Mouse (Mus musculus) stomach, embryonic 16.5 days (tissue): ENCODE measurements around the gene Nr4a1. TPM values are rescaled to one million over a fixed set of nuclear protein-coding genes. Genes with fewer than 3 reads are reported as not detected.
A peak's percentile ranks its signal among the peaks of the same experiment; 100 is the strongest.

Source experiments
- ATAC-seq: fragments of 200-750 bp; cut with Nextera tagmentation; 2 replicates; pipeline ENCODE4 v1.8.0; 2017; ENCODE audit warnings: moderate number of reproducible peaks, moderate TSS enrichment; ENCODE audit not compliant: insufficient read depth, low FRiP score
- H3K27ac ChIP-seq: fragments of 300-500 bp; sonication (generic); 2 replicates; pipeline ENCODE4 v1.5.1; 2014; ENCODE audit warnings: low read length
- H3K27me3 ChIP-seq: fragments of 300-500 bp; sonication (generic); 2 replicates; pipeline ENCODE4 v1.6.1; 2014; ENCODE audit warnings: low read length, control low read depth, mixed read lengths; ENCODE audit not compliant: control insufficient read depth, insufficient read depth
- H3K36me3 ChIP-seq: fragments of 300-500 bp; sonication (generic); 2 replicates; pipeline ENCODE4 v1.6.1; 2014; ENCODE audit warnings: low read length; ENCODE audit not compliant: control insufficient read depth, insufficient read depth
- H3K4me1 ChIP-seq: fragments of 300-500 bp; sonication (generic); 2 replicates; pipeline ENCODE4 v1.6.1; 2014; ENCODE audit warnings: low read length, control low read depth, mixed read lengths; ENCODE audit not compliant: control insufficient read depth, insufficient read depth
- H3K4me2 ChIP-seq: fragments of 300-500 bp; sonication (generic); 2 replicates; pipeline ENCODE4 v1.6.1; 2014; ENCODE audit warnings: low read depth, low read length, mixed read lengths
- H3K4me3 ChIP-seq: fragments of 300-500 bp; sonication (generic); replicated peaks from 2 replicates; pipeline ENCODE4 v1.5.1; 2014; ENCODE audit warnings: mild to moderate bottlenecking, low read length
- H3K9ac ChIP-seq: fragments of 300-500 bp; sonication (generic); 2 replicates; pipeline ENCODE4 v1.6.1; 2014; ENCODE audit warnings: low read length
- H3K9me3 ChIP-seq: fragments of 300-500 bp; sonication (generic); replicated peaks from 2 replicates; pipeline ENCODE4 v1.6.1; 2016; ENCODE audit warnings: low read length, control low read depth; ENCODE audit not compliant: control insufficient read depth
- WGBS: fragments of 180-500 bp; shearing (Covaris S2); extraction: QIAGEN DNeasy Blood & Tissue Kit; methylation state at CpG from one replicate; pipeline ENCODE4 v1.1.7; 2014; 5-methylcytosine and 5-hydroxymethylcytosine counted together
- polyA plus RNA-seq: library from polyadenylated mRNA; unstranded; fragments of >200 nt; fragmentation: Nextera tagmentation; extraction: Ambion mirVana; gene quantifications from 2 replicates; pipeline ENCODE4 v1.2.1, GENCODE M21; 2015

The Nr4a1 gene
- polyA plus RNA-seq, 1 experiment from 2014 or later, result 13.3 TPM

- 81% methylated on average over 23 of the region's 23 CpGs for WGBS
- Histone ChIP-seq H3K9me3 (no peaks in the 10 kb centered on the region), H3K4me1 (peaks cover 67% of the 10 kb centered on the region), H3K4me2 (no peak overlapping the region), H3K27ac (no peak overlapping the region), H3K4me3 (no peak overlapping the region), H3K9ac (no peak overlapping the region; the same call in 1 of the 2 replicates), H3K36me3 (peaks cover 21% of the 10 kb centered on the region), H3K27me3 (no peaks in the 10 kb centered on the region)
- no peak for ATAC-seq
Observed at GRCm38 (mm10) chr15:101230995-101231647, 22.9 kb upstream of the Nr4a1 start.

DNA sequence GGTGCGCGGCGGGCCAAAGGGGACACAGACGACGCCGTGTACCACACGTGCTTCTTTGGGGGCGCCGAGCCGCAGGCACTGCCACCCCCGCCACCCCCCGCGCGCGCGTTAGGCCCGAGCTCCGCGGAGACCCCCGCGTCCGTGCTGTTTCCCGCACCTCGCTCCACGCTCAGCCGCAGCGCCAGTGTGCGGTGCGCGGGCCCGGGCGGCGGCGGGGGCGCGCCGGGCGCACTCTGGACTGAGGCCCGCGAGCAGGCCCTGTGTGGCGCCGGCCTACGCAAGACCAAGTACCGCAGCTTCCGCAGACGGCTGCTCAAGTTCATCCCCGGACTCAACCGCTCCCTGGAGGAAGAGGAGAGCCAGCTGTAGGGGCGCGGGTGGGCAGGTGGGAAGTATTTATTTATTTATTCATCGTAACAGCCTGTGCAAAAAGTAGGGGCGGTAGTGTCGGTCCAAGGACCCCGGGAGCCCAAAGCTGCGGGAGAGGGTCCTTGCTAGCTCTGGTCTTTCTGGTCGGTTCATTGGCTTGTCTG, 22.4 kb upstream of the Nr4a1 start:
- H3K9me3 ChIP-seq, result no peaks in the 10 kb centered on the region
- peaks cover 70% of the 10 kb centered on the region for H3K4me1 ChIP-seq
- H3K36me3 ChIP-seq, result peaks cover 21% of the 10 kb centered on the region
- H3K4me2 ChIP-seq, result no peak overlapping the region
- 67% methylated on average over 56 of the region's 56 CpGs for WGBS
- H3K27ac ChIP-seq, result peak overlapping the region; percentile 88; the same call in 1 of the 2 replicates
- H3K27me3 ChIP-seq, result no peaks in the 10 kb centered on the region
- no peak overlapping the region for H3K4me3 ChIP-seq
- no peak overlapping the region; the same call in 1 of the 2 replicates for H3K9ac ChIP-seq
- no peak for ATAC-seq

DNA sequence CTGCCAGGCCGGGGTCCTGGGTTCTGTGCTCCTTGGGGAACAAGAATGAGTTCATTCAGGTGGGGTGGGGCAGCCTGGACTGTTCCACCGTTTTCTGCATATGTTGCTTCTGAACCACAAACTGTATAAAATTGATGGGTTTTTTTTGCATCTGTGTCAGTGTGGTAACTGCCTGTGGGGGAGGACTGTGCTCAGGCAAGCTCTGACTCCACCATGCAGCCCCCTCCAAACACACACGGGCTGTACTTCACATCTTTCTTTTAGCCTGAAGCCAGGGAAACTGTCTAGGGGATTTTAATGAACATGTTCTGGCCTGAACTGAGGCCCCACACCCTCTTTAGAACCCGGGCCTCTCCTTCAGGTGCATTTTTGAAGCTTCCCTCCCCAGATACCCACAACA, 21.5 kb upstream of the Nr4a1 start:
- peaks cover 21% of the 10 kb centered on the region for H3K36me3 ChIP-seq
- H3K4me1 ChIP-seq, result peaks cover 62% of the 10 kb centered on the region
- H3K4me3 ChIP-seq, result no peak overlapping the region
- 0 out of 2 replicates have a peak overlapping the region, but pooled peaks have one; percentile 30 for H3K9ac ChIP-seq
- H3K9me3 ChIP-seq, result no peaks in the 10 kb centered on the region
- H3K27me3 ChIP-seq, result no peaks in the 10 kb centered on the region
- H3K4me2 ChIP-seq, result no peak overlapping the region
- ATAC-seq, result no peak
- WGBS, result 52% methylated on average over 4 of the region's 4 CpGs
- peak overlapping the region; percentile 88 for H3K27ac ChIP-seq

DNA sequence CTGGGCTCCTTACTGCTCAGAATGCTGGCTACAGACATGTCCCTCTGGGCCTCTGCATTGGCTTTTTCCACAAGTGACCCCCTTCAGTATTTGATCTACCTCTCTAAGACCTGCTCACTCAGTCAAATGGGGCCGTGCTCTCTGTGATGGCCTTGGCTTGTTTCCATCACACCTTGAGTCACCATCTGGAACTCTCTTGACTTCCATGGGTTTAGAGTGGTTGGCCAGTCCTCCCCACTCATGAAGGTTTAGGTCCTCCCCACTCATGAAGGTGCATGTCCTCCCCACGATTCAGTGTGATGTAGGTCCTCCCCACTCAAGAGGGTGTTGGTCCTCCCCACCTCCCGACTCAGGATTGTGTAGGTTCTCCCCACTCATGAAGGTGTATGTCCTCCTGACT, 20.9 kb upstream of the Nr4a1 start:
- WGBS, result 68% methylated on average over 3 of the region's 3 CpGs
- Histone ChIP-seq H3K9ac (0 out of 2 replicates have a peak overlapping the region, but pooled peaks have one; percentile 30), H3K27me3 (no peaks in the 10 kb centered on the region), H3K27ac (peak overlapping the region; percentile 88), H3K4me3 (no peak overlapping the region), H3K36me3 (peaks cover 21% of the 10 kb centered on the region), H3K9me3 (no peaks in the 10 kb centered on the region), H3K4me1 (peaks cover 56% of the 10 kb centered on the region), H3K4me2 (peak overlapping the region; percentile 31; the same call in 1 of the 2 replicates)
- no peak for ATAC-seq

DNA sequence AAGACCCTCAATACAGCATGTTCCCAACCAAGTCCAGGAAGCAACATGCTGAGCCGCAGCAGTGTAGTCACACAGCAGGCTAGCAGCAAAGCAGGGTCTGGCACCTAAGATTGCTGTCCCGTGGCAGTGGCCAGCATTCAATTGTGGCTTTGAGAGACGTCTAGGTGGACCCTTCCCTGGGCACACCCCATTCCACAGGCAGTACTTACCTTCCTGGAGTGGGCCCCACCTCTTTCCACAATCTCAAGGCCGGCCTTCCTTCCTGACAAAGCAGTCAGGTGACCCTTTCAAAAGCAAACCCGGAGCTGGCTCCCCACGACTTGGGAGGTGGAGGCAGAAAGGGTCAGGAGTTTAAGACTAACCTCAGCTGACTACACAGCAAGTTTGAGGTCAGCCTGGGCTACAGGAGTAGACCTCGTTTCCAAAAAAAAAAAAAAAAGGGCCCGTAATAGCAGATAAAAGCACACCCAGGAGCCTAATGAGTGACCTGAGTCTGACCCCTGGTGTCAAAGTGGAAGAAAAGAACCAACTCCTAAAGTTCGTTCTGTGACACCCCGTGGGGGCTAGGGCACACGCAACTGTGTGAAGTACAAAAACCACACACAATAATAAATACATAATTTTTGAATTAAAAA, 20.3 kb upstream of the Nr4a1 start:
- H3K36me3 ChIP-seq, result peaks cover 21% of the 10 kb centered on the region
- no peaks in the 10 kb centered on the region for H3K9me3 ChIP-seq
- H3K4me1 ChIP-seq, result peaks cover 55% of the 10 kb centered on the region
- H3K4me2 ChIP-seq, result peak overlapping the region; percentile 31; the same call in 1 of the 2 replicates
- peak overlapping the region; percentile 88 for H3K27ac ChIP-seq
- no peak overlapping the region for H3K9ac ChIP-seq
- 28% methylated on average over 11 of the region's 11 CpGs for WGBS
- H3K27me3 ChIP-seq, result peaks cover 3% of the 10 kb centered on the region; the same call in 1 of the 2 replicates
- peak; percentile 74; the same call in 1 of the 2 replicates for ATAC-seq
- H3K4me3 ChIP-seq, result no peak overlapping the region

DNA sequence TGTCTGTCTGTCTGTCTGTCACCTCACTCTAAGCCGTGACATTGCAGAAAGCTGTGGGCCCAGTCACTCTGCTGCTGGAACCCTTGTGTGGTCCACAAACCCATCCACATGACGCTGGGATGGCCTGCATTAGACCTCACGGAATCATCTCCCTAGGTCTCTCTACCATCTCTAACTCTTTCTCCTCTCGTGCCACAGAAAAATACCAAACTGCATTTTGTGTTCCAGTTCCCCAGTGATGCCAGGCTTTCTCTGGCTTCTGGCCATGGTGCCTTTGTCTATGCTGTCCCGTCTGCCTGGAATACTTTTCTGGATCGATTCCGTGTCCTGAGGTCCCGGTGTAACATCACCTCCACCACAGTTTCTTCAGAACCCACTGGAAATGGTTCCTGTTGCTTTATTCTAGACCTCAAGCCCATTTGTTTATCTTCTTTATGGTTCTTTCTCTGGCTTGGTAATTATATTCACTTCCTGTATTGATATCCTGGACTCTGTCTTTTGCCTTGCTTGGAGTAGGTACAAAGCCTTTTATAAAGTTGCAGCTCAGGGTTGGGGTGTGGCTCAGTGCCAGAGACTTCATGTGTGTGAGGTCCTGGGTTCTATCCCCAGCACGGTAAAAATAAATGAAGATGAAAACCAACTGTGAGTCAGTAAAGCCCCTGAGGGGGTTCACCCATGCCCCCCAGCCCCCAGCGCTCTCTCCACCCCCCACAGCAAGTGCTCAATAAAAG, 19.3 kb upstream of the Nr4a1 start:
- ATAC-seq, result no peak
- Histone ChIP-seq H3K9ac (peak overlapping the region; percentile 46), H3K4me2 (peak overlapping the region; percentile 42), H3K9me3 (no peaks in the 10 kb centered on the region), H3K27me3 (peaks cover 3% of the 10 kb centered on the region; the same call in 1 of the 2 replicates), H3K36me3 (peaks cover 15% of the 10 kb centered on the region), H3K27ac (peak overlapping the region; percentile 88), H3K4me3 (peak overlapping the region; percentile 19), H3K4me1 (peaks cover 54% of the 10 kb centered on the region)
- 53% methylated on average over 10 of the region's 10 CpGs for WGBS

- peak overlapping the region; percentile 46 for H3K9ac ChIP-seq
- peaks cover 3% of the 10 kb centered on the region; the same call in 1 of the 2 replicates for H3K27me3 ChIP-seq
- H3K4me3 ChIP-seq, result peak overlapping the region; percentile 19
- H3K4me1 ChIP-seq, result peaks cover 54% of the 10 kb centered on the region
- H3K36me3 ChIP-seq, result peaks cover 11% of the 10 kb centered on the region
- H3K4me2 ChIP-seq, result peak overlapping the region; percentile 42
- no peaks in the 10 kb centered on the region for H3K9me3 ChIP-seq
- no peak for ATAC-seq
- 33% methylated on average over 5 of the region's 5 CpGs for WGBS
- peak overlapping the region; percentile 88 for H3K27ac ChIP-seq
Observed at GRCm38 (mm10) chr15:101235342-101235698, 18.7 kb upstream of the Nr4a1 start.

DNA sequence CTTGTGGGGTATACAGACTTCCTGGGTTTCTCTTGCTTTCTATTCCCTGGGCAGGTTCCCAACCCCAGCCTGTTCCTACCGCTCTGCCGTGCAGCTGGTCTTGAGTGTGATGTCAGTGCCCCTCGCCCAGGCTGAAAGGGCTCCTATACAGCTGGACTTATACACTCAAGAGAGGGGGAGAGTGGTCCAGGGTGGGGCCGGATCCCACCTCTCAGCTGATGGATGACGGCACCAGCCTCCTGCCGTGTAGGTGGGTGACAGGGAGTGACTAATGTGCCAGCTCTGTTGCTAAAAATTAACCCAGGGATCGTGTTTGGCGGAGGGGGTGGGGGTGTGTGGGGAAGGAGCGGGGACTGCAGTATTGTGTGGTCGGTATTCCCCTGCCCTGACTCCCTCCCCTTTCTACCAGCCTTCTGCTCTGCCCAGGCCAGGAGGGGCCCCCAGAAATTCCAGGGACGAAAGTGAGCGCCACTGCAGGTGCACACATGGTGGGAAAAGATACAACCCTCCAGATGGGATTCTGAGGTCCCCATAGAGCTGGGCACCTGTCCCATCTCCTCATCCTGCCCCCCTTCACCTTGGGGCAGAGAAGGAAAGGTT, 18.2 kb upstream of the Nr4a1 start:
- peak overlapping the region; percentile 88 for H3K27ac ChIP-seq
- H3K9ac ChIP-seq, result peak overlapping the region; percentile 46
- peak overlapping the region; percentile 42 for H3K4me2 ChIP-seq
- H3K4me1 ChIP-seq, result peaks cover 55% of the 10 kb centered on the region
- peaks cover 6% of the 10 kb centered on the region for H3K36me3 ChIP-seq
- peaks cover 3% of the 10 kb centered on the region; the same call in 1 of the 2 replicates for H3K27me3 ChIP-seq
- 13% methylated on average over 12 of the region's 12 CpGs for WGBS
- H3K4me3 ChIP-seq, result peak overlapping the region; percentile 19
- ATAC-seq, result peak; percentile 46
- H3K9me3 ChIP-seq, result no peaks in the 10 kb centered on the region
